Mouse (Mus musculus) forebrain, embryonic 15.5 days (tissue): Measurements from ENCODE around the gene Ctse. TPM values are rescaled to one million over a fixed set of nuclear protein-coding genes. Genes with fewer than 3 reads are reported as not detected.

Experiments used
- ATAC-seq: fragments of 200-750 bp; cut with Nextera tagmentation; replicated peaks from 2 replicates; pipeline ENCODE4 v1.8.0; 2017; ENCODE audit warnings: mild to moderate bottlenecking, moderate TSS enrichment, moderate library complexity
- H3K27ac ChIP-seq: fragments of 300-500 bp; sonication (generic); replicated peaks from 2 replicates; pipeline ENCODE4 v1.5.1; 2015; ENCODE audit warnings: mild to moderate bottlenecking, inconsistent platforms
- H3K27me3 ChIP-seq: fragments of 300-500 bp; sonication (generic); 2 replicates; pipeline ENCODE4 v1.6.1; 2015; ENCODE audit warnings: inconsistent platforms
- H3K36me3 ChIP-seq: fragments of 300-500 bp; sonication (generic); 2 replicates; pipeline ENCODE4 v1.6.1; 2015; ENCODE audit warnings: mild to moderate bottlenecking, inconsistent platforms
- H3K4me1 ChIP-seq: fragments of 300-500 bp; sonication (generic); 2 replicates; pipeline ENCODE4 v1.6.1; 2015; ENCODE audit warnings: inconsistent platforms
- H3K4me2 ChIP-seq: fragments of 300-500 bp; sonication (generic); replicated peaks from 2 replicates; pipeline ENCODE4 v1.6.1; 2015; ENCODE audit warnings: mild to moderate bottlenecking, inconsistent platforms
- H3K4me3 ChIP-seq: fragments of 300-500 bp; sonication (generic); 2 replicates; pipeline ENCODE4 v1.5.1; 2015; ENCODE audit warnings: mild to moderate bottlenecking, inconsistent platforms
- H3K9ac ChIP-seq: fragments of 300-500 bp; sonication (generic); replicated peaks from 2 replicates; pipeline ENCODE4 v1.6.1; 2015; ENCODE audit warnings: mild to moderate bottlenecking, inconsistent platforms
- H3K9me3 ChIP-seq: fragments of 300-500 bp; sonication (generic); 2 replicates; pipeline ENCODE4 v1.6.1; 2016; ENCODE audit warnings: inconsistent platforms
- WGBS: fragments of 180-500 bp; shearing (Covaris S2); methylation state at CpG from one replicate; pipeline ENCODE4 v1.1.7; 2015; ENCODE audit warnings: mixed read lengths; 5-methylcytosine and 5-hydroxymethylcytosine counted together
- polyA plus RNA-seq: library from polyadenylated mRNA; unstranded; fragments of >200 nt; fragmentation: Nextera tagmentation; extraction: Ambion mirVana; gene quantifications from 2 replicates; pipeline ENCODE4 v1.2.1, GENCODE M21; 2015

The Ctse gene
- polyA plus RNA-seq = 0.10 TPM in 1 of 2 replicates, not detected in the other

GRCm38 (mm10) chr1:131637791-131638540 is at the start of gene Ctse:
Gene Ctse, plus strand, starts transcription at chr1:131638306.
- H3K27me3 ChIP-seq = no peaks in the 10 kb centered on the region
- no peak within 1 kb of the TSS for H3K27ac ChIP-seq
- no peak for ATAC-seq
- no peaks in the 10 kb centered on the region for H3K4me1 ChIP-seq
- no peaks in the 10 kb centered on the region for H3K9me3 ChIP-seq
- H3K4me3 ChIP-seq = no peak within 1 kb of the TSS
- H3K9ac ChIP-seq = no peak within 1 kb of the TSS
- H3K4me2 ChIP-seq = no peak within 1 kb of the TSS
- H3K36me3 ChIP-seq = no peaks in the 10 kb centered on the region
- 90% methylated on average over 9 of the region's 9 CpGs for WGBS

- Histone ChIP-seq H3K27ac (no peak within 1 kb of the TSS), H3K9me3 (no peaks in the 10 kb centered on the region), H3K36me3 (no peaks in the 10 kb centered on the region), H3K27me3 (no peaks in the 10 kb centered on the region), H3K4me2 (no peak within 1 kb of the TSS), H3K4me1 (no peaks in the 10 kb centered on the region), H3K4me3 (no peak within 1 kb of the TSS), H3K9ac (no peak within 1 kb of the TSS)
- WGBS = 56% methylated on average over 12 of the region's 12 CpGs
- no peak for ATAC-seq
Measured at GRCm38 (mm10) chr1:131598905-131599304, 39.2 kb upstream of the Ctse start, which contains the start of gene Avpr1b. Gene Avpr1b, plus strand, starts transcription at chr1:131599239.

- 38% methylated on average over 11 of the region's 11 CpGs for whole genome bisulfite sequencing
- H3K36me3 ChIP-seq = no peaks in the 10 kb centered on the region
- H3K4me3 ChIP-seq = no peak overlapping the region
- H3K27ac ChIP-seq = no peak overlapping the region
- ATAC-seq = no peak
- H3K4me2 ChIP-seq = no peak overlapping the region
- no peaks in the 10 kb centered on the region for H3K27me3 ChIP-seq
- no peaks in the 10 kb centered on the region for H3K4me1 ChIP-seq
- H3K9ac ChIP-seq = no peak overlapping the region
- no peaks in the 10 kb centered on the region for H3K9me3 ChIP-seq
Measured at GRCm38 (mm10) chr1:131600314-131600713, 37.8 kb upstream of the Ctse start.

GRCm38 (mm10) chr1:131606719-131607118 is 31.4 kb upstream of the Ctse start:
- Histone ChIP-seq H3K9ac (no peak overlapping the region), H3K9me3 (no peaks in the 10 kb centered on the region), H3K4me3 (no peak overlapping the region), H3K27me3 (no peaks in the 10 kb centered on the region), H3K4me2 (no peak overlapping the region), H3K4me1 (no peaks in the 10 kb centered on the region), H3K27ac (no peak overlapping the region), H3K36me3 (no peaks in the 10 kb centered on the region)
- 83% methylated on average over 2 of the region's 2 CpGs for WGBS
- no peak for ATAC-seq

- Histone ChIP-seq H3K36me3 (no peaks in the 10 kb centered on the region), H3K9me3 (no peaks in the 10 kb centered on the region), H3K27me3 (no peaks in the 10 kb centered on the region), H3K4me2 (no peak overlapping the region), H3K4me3 (no peak overlapping the region), H3K9ac (no peak overlapping the region), H3K4me1 (no peaks in the 10 kb centered on the region), H3K27ac (no peak overlapping the region)
- ATAC-seq = no peak
- WGBS = 70% methylated on average over 4 of the region's 4 CpGs
Measured at GRCm38 (mm10) chr1:131612556-131613155, 25.4 kb upstream of the Ctse start.

GRCm38 (mm10) chr1:131613361-131614133 is 24.6 kb upstream of the Ctse start:
- WGBS = 84% methylated on average over 16 of the region's 16 CpGs
- ATAC-seq = no peak

GRCm38 (mm10) chr1:131614641-131615040 is 23.5 kb upstream of the Ctse start:
- no peak overlapping the region for H3K9ac ChIP-seq
- 0 out of 2 replicates have a peak, but pooled peaks cover 4% of the 10 kb centered on the region for H3K9me3 ChIP-seq
- H3K4me1 ChIP-seq = no peaks in the 10 kb centered on the region
- H3K27me3 ChIP-seq = no peaks in the 10 kb centered on the region
- WGBS = 89% methylated on average over 6 of the region's 6 CpGs
- H3K27ac ChIP-seq = no peak overlapping the region
- H3K4me3 ChIP-seq = no peak overlapping the region
- no peak for ATAC-seq
- no peak overlapping the region for H3K4me2 ChIP-seq
- H3K36me3 ChIP-seq = no peaks in the 10 kb centered on the region

More at GRCm38 (mm10) chr1:131613361-131614133, 24.6 kb upstream of the Ctse start:
- no peaks in the 10 kb centered on the region for H3K36me3 ChIP-seq
- H3K9ac ChIP-seq = no peak overlapping the region
- H3K27me3 ChIP-seq = no peaks in the 10 kb centered on the region
- no peak overlapping the region for H3K4me3 ChIP-seq
- H3K27ac ChIP-seq = no peak overlapping the region
- no peaks in the 10 kb centered on the region for H3K4me1 ChIP-seq
- H3K4me2 ChIP-seq = no peak overlapping the region
- H3K9me3 ChIP-seq = no peaks in the 10 kb centered on the region

GRCm38 (mm10) chr1:131616131-131616530 is 22.0 kb upstream of the Ctse start:
- Histone ChIP-seq H3K27me3 (no peaks in the 10 kb centered on the region), H3K9me3 (0 out of 2 replicates have a peak, but pooled peaks cover 5% of the 10 kb centered on the region), H3K27ac (no peak overlapping the region), H3K4me3 (no peak overlapping the region), H3K9ac (no peak overlapping the region), H3K4me2 (no peak overlapping the region), H3K4me1 (no peaks in the 10 kb centered on the region), H3K36me3 (no peaks in the 10 kb centered on the region)
- WGBS = 76% methylated on average over 1 of the region's 1 CpGs
- ATAC-seq = no peak

- no peak overlapping the region for H3K9ac ChIP-seq
- no peak for ATAC-seq
- 81% methylated on average over 5 of the region's 5 CpGs for WGBS
- no peaks in the 10 kb centered on the region for H3K4me1 ChIP-seq
- no peak overlapping the region for H3K4me2 ChIP-seq
- no peak overlapping the region for H3K4me3 ChIP-seq
- no peaks in the 10 kb centered on the region for H3K27me3 ChIP-seq
- H3K36me3 ChIP-seq = no peaks in the 10 kb centered on the region
- no peak overlapping the region for H3K27ac ChIP-seq
- 0 out of 2 replicates have a peak, but pooled peaks cover 5% of the 10 kb centered on the region for H3K9me3 ChIP-seq
Measured at GRCm38 (mm10) chr1:131616546-131617220, 21.4 kb upstream of the Ctse start.

- Histone ChIP-seq H3K9ac (no peak overlapping the region), H3K4me1 (no peaks in the 10 kb centered on the region), H3K27me3 (no peaks in the 10 kb centered on the region), H3K36me3 (no peaks in the 10 kb centered on the region), H3K27ac (no peak overlapping the region), H3K4me2 (no peak overlapping the region), H3K4me3 (no peak overlapping the region), H3K9me3 (0 out of 2 replicates have a peak, but pooled peaks cover 5% of the 10 kb centered on the region)
- no peak for ATAC-seq
- WGBS = 94% methylated on average over 1 of the region's 1 CpGs
Measured at GRCm38 (mm10) chr1:131618576-131618975, 19.5 kb upstream of the Ctse start.

- Histone ChIP-seq H3K36me3 (no peaks in the 10 kb centered on the region), H3K9me3 (0 out of 2 replicates have a peak, but pooled peaks cover 5% of the 10 kb centered on the region), H3K27ac (no peak overlapping the region), H3K4me2 (no peak overlapping the region), H3K4me3 (no peak overlapping the region), H3K4me1 (no peaks in the 10 kb centered on the region), H3K27me3 (no peaks in the 10 kb centered on the region), H3K9ac (no peak overlapping the region)
- ATAC-seq = no peak
- 89% methylated on average over 7 of the region's 7 CpGs for WGBS
Measured at GRCm38 (mm10) chr1:131619348-131619747, 18.8 kb upstream of the Ctse start.
